In the genomic region with DNA sequence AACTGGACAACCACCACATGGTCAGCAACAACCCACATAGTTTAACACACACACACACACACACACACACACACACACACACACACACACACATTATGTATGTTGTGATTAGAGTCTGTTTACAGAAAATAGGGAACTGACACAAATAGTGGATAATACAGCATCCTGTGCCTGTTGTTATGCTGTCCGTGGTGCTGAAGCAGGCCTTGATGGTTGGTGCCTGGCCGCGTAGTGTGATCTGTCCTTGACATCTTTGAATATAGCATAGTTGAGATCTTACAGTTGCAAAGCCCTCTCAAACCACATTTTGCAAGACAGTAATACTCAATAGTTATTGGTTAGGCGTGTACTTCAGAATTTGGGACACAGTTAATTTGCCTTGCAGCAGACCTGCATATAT, we compare ENCODE assay signal across 21 mouse cellular contexts. TPM values are rescaled to one million over a fixed set of nuclear protein-coding genes. Genes with fewer than 3 reads are reported as not detected.
DNase-seq lines count a peak whose midpoint lies in the region; ATAC-seq lines count a peak whose summit lies in the region.
"Had no signal": no experiment of that assay in that cellular context is flagged by ENCODE, and none has a peak within 500 bp of the region (broad histone marks: within the 10 kb centered on the region; RNA-seq: fewer than 3 reads in every experiment).

No protein-coding gene starts in this region.

- no peaks in the 10 kb centered on the region for H3K27me3 ChIP-seq in neural tube, embryonic 11.5 days (ENCODE audit: control insufficient read depth, insufficient read depth, low read length)
- H3K27me3 ChIP-seq: hindbrain, embryonic 13.5 days; neural tube, embryonic 13.5 days had no signal

- H3K9ac ChIP-seq in neural tube, embryonic 11.5 days (ENCODE audit: low read length), result no peak overlapping the region
- H3K9ac ChIP-seq: hindbrain, embryonic 13.5 days; kidney, embryonic 15.5 days; neural tube, embryonic 13.5 days had no signal

- H3K9me3 ChIP-seq in neural tube, embryonic 11.5 days (ENCODE audit: control insufficient read depth, low read length), result no peaks in the 10 kb centered on the region
- H3K9me3 ChIP-seq: forebrain, embryonic 10.5 days; hindbrain, embryonic 13.5 days; kidney, embryonic 15.5 days; neural tube, embryonic 13.5 days had no signal

- H3K27ac ChIP-seq in neural tube, embryonic 11.5 days (ENCODE audit: low read depth, low read length), result no peak overlapping the region
- H3K27ac ChIP-seq: forebrain, embryonic 10.5 days; hindbrain, embryonic 13.5 days; kidney, embryonic 15.5 days; neural tube, embryonic 13.5 days had no signal

- no peak overlapping the region for H3K4me2 ChIP-seq in neural tube, embryonic 11.5 days (ENCODE audit: low read depth)
- H3K4me2 ChIP-seq: heart, embryonic 11.5 days; hindbrain, embryonic 13.5 days; kidney, embryonic 15.5 days; midbrain, embryonic 11.5 days; neural tube, embryonic 13.5 days had no signal

- peak; percentile 28 for DNase-seq in adrenal gland, postnatal 14 days
- DNase-seq in adrenal gland, postnatal 4 days (ENCODE audit: low spot score in 2 of 2), result no peak
- peak; percentile 4 for DNase-seq in ovary, postnatal 14 days (ENCODE audit: low spot score)
- no peak for DNase-seq in ovary, postnatal 10 days (ENCODE audit: low spot score)
- DNase-seq in embryo, embryonic 11 days, result peak; percentile 57
- peak; percentile 12 for DNase-seq in neural tube, embryonic 11.5 days (ENCODE audit: low spot score)
- no peak for DNase-seq in layer of hippocampus, postnatal 36 days
- DNase-seq: B cell, adult 2 months; cerebellum, postnatal 36 days; liver had no signal

- no peak overlapping the region for H3K4me3 ChIP-seq in neural tube, embryonic 11.5 days (ENCODE audit: low read depth, low read length)
- H3K4me3 ChIP-seq: forebrain, embryonic 10.5 days; hindbrain, embryonic 13.5 days; kidney, embryonic 15.5 days; neural tube, embryonic 13.5 days had no signal

- no peak for ATAC-seq in neural tube, embryonic 11.5 days (ENCODE audit: insufficient read depth, low FRiP score, low TSS enrichment)
- ATAC-seq in CD4-positive, CD25-positive, alpha-beta regulatory T cell, adult 4 months, result no peak
- ATAC-seq: Patski had no signal

- no peaks in the 10 kb centered on the region for H3K4me1 ChIP-seq in neural tube, embryonic 11.5 days (ENCODE audit: control insufficient read depth, insufficient read depth, low read length)

- WGBS in neural tube, embryonic 11.5 days, result 75% methylated on average over 4 of the region's 4 CpGs

- H3K36me3 ChIP-seq in neural tube, embryonic 11.5 days (ENCODE audit: control insufficient read depth, insufficient read depth, low read length), result no peaks in the 10 kb centered on the region
- H3K36me3 ChIP-seq: forebrain, embryonic 10.5 days; hindbrain, embryonic 13.5 days; kidney, embryonic 15.5 days; neural tube, embryonic 13.5 days had no signal

RNA-seq across cellular contexts. Expression of a gene that starts 3.2 kb away (rescaled TPM):
- total RNA-seq in adrenal gland, postnatal 14 days (2021), result 27.6 and 28.8 TPM in 2 replicates
- total RNA-seq in adrenal gland, postnatal 4 days (2021), result 10 to 100 TPM; 24.1 to 27.8 TPM
- 14.8 and 15.0 TPM in 2 replicates for polyA plus RNA-seq in neural tube, embryonic 11.5 days (2014; fragmentation: Nextera tagmentation; extraction: Ambion mirVana)
- polyA plus RNA-seq in CD4-positive, CD25-positive, alpha-beta regulatory T cell, adult 4 months (2017; shearing (Covaris generic)), result not detected
- total RNA-seq in layer of hippocampus, postnatal 36 days (2021), result 10 to 100 TPM; 21.9 to 23.3 TPM
- polyA plus RNA-seq: Patski had no signal

RNA-seq across cellular contexts. Expression of a gene that starts 4.0 kb away (rescaled TPM):
- total RNA-seq in adrenal gland, postnatal 14 days (2021), result 0.30 and 0.41 TPM in 2 replicates
- under 1 TPM in 1 of 2 experiments, not detected in 1; 0.76 TPM for total RNA-seq in adrenal gland, postnatal 4 days (2021)
- polyA plus RNA-seq in neural tube, embryonic 11.5 days (2014; fragmentation: Nextera tagmentation; extraction: Ambion mirVana), result 0.49 and 0.91 TPM in 2 replicates
- polyA plus RNA-seq in CD4-positive, CD25-positive, alpha-beta regulatory T cell, adult 4 months (2017; shearing (Covaris generic)), result not detected
- under 1 TPM; 0.53 to 0.77 TPM for total RNA-seq in layer of hippocampus, postnatal 36 days (2021)
- total RNA-seq: gastrocnemius, adult 18-20 months had no signal
- polyA plus RNA-seq: heart, embryonic 11.5 days; kidney, embryonic 15.5 days; lung, embryonic 16.5 days; Patski; small intestine, adult 2 months had no signal

Comparison
In these comparisons a context has a peak if more than half of its experiments do, and no peak if none do; other contexts are left out.
1. DNase-seq: peak in adrenal gland, postnatal 14 days (single experiment), ovary, postnatal 14 days (single experiment), embryo, embryonic 11 days (single experiment) and neural tube, embryonic 11.5 days (single experiment); none in adrenal gland, postnatal 4 days (0 of 2), ovary, postnatal 10 days (single experiment) and layer of hippocampus, postnatal 36 days (0 of 2).